Mouse (Mus musculus) retina, adult 2 months (tissue): ENCODE measurements around the gene Nradd.

Experiments
- DNase-seq: peaks from one replicate; pipeline ENCODE4 v3.0.0-alpha.2; 2012; ENCODE audit warnings: low read depth, low spot score

The Nradd gene

GRCm38 (mm10) chr9:110624361-110625166, at the start of gene Nradd:
Gene Nradd, minus strand, starts transcription at chr9:110624452.
- DNase-seq = peak; percentile 67

GRCm38 (mm10) chr9:110673107-110673752, 49.0 kb upstream of the Nradd start:
- DNase-seq = no peak

GRCm38 (mm10) chr9:110672462-110673106, 48.3 kb upstream of the Nradd start:
- DNase-seq = no peak

GRCm38 (mm10) chr9:110669785-110670184, 45.5 kb upstream of the Nradd start:
- no peak for DNase-seq

- DNase-seq = no peak
Observed at GRCm38 (mm10) chr9:110668601-110669293, 44.5 kb upstream of the Nradd start.

- DNase-seq = no peak
Observed at GRCm38 (mm10) chr9:110667219-110667836, 43.1 kb upstream of the Nradd start.

GRCm38 (mm10) chr9:110666374-110666773, 42.1 kb upstream of the Nradd start:
- no peak for DNase-seq

- DNase-seq = no peak
Observed at GRCm38 (mm10) chr9:110665912-110666311, 41.7 kb upstream of the Nradd start.

- no peak for DNase-seq
Observed at GRCm38 (mm10) chr9:110662844-110663243, 38.6 kb upstream of the Nradd start.

GRCm38 (mm10) chr9:110660856-110661612, 36.8 kb upstream of the Nradd start:
- DNase-seq = no peak

GRCm38 (mm10) chr9:110660208-110660607, 36.0 kb upstream of the Nradd start:
- DNase-seq = no peak

GRCm38 (mm10) chr9:110659521-110659920, 35.3 kb upstream of the Nradd start:
- DNase-seq = no peak

- DNase-seq = no peak
Observed at GRCm38 (mm10) chr9:110657474-110658078, 33.3 kb upstream of the Nradd start.

GRCm38 (mm10) chr9:110656249-110657221, 32.3 kb upstream of the Nradd start, which contains the start of gene Ccdc12:
Gene Ccdc12, plus strand, starts transcription at chr9:110656503.
- peak; percentile 94 for DNase-seq

GRCm38 (mm10) chr9:110655651-110656007, 31.4 kb upstream of the Nradd start:
- DNase-seq = no peak

- DNase-seq = no peak
Observed at GRCm38 (mm10) chr9:110654726-110655650, 30.7 kb upstream of the Nradd start.

GRCm38 (mm10) chr9:110653655-110654461, 29.6 kb upstream of the Nradd start, which contains the start of gene Nbeal2:
Gene Nbeal2, minus strand, starts transcription at chr9:110654161.
- DNase-seq = peak; percentile 72
